Mouse (Mus musculus): ENCODE data around the gene Kin.

DNA sequence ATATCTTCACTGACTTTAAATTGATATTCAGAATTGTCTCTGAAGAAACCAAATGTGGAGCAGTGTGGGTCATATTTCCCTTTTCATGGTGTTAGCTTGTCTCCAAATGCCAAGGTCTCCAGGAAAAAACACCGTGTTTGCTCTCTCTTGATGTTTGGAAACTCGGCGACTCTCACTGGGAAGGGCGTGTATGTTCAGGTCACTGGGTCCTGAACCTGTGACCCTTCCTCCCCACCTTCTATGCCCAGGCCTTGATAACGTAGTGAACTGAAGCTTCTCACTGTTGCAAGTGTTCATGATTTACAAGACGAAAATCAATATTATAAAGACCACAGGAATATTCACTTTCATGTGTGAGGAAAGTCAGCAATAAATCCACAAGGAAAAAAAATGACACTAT is 53.5 kb downstream of the Kin start:
- TF ChIP-seq CTCF (IDR thresholded peaks at IDR 0.05; ENCODE audit: control insufficient read depth, insufficient read depth, low read length) (no peak), POLR2A (IDR thresholded peaks at IDR 0.05; ENCODE audit: borderline replicate concordance, control insufficient read depth, low read depth, low read length) (no peak)
